Mouse (Mus musculus): ENCODE results near the gene Neto2. TPM values are rescaled to one million over a fixed set of nuclear protein-coding genes. Genes with fewer than 3 reads are reported as not detected.

The Neto2 gene
- 3.2 TPM for total RNA-seq (2023)

GRCm38 (mm10) chr8:85700751-85701351 lies at the start of gene Neto2:
Gene Neto2 (minus strand): TSS chr8:85700924.

Other genes with a start within 250 kb of the Neto2 start
- gene Gpt2, start 208.3 kb downstream of the Neto2 start, total RNA-seq (2023) = 1.1 TPM
- gene Dnaja2, start 145.6 kb downstream of the Neto2 start, total RNA-seq (2023) = 130 TPM
- gene Itfg1, start 140.0 kb upstream of the Neto2 start, total RNA-seq (2023) = 26.9 TPM
- gene Phkb, start 140.0 kb upstream of the Neto2 start, total RNA-seq (2023) = 17.2 TPM